Mouse (Mus musculus): ENCODE measurements around the gene Olfr1535.
A peak's percentile ranks its signal among the peaks of the same experiment; 100 is the strongest.

Gene Olfr1535

DNA sequence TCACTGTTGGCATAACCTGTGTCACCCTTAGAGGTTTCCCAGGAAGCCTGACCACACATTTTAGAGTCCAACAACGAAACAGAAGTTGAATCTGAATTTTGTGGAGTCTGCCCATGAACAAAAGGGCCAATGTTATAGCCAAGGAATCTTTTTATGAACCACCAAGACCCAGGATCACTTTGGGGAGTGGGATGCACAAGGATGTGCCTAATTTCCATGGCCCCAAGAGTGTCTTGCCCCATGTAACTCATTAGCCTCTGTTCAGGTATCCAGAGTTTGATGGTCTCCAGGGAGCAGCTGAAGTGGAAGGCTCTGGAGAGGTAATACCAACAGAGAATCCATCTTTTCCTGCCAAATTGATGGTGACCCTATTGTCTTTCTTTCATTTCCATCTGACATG, at the start of gene Olfr1535:
Gene Olfr1535, minus strand, starts transcription at position 101 of the 400 bp plus-strand sequence.
- DNase-seq = no peak

- no peak for DNase-seq
Measured at GRCm38 (mm10) chr13:21591618-21592017, 31.9 kb upstream of the Olfr1535 start.

GRCm38 (mm10) chr13:21581659-21582058, 22.0 kb upstream of the Olfr1535 start, which contains the start of gene Olfr1364:
Olfr1364 (minus strand) TSS chr13:21581759.
- no peak for DNase-seq

DNA sequence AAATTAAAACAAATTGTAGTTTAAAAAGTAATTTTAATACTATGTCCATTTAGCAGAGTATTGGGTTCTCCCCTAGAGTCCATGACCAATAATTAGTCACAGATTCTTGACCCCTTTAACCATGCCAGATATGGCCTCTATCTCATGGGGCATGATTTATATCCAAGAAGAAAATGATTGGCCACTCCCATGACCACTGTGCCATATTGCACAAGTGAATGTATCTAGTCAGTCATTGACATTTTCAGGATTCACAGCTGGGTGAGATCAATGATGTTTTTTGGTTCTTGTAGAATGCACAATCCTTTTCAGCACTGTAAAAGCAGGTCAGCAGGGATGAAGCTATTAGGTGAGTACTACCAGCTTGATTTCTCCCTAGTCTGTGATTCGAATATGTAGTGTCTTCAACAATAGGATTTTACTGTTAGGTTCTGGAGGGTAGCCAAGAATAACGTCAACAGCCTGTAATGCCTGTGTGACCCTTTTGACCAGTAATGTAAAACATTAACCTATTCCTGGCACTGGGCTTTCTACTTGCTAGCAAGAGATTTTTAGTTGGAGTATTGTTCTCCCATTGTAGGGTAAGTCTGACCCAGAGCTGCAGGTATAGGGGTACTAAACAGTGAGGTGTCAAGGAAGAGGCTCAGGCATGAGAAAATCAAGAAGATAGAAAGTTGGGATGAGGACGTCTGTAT, 9.1 kb downstream of the Olfr1535 start:
- no peak for DNase-seq

DNA sequence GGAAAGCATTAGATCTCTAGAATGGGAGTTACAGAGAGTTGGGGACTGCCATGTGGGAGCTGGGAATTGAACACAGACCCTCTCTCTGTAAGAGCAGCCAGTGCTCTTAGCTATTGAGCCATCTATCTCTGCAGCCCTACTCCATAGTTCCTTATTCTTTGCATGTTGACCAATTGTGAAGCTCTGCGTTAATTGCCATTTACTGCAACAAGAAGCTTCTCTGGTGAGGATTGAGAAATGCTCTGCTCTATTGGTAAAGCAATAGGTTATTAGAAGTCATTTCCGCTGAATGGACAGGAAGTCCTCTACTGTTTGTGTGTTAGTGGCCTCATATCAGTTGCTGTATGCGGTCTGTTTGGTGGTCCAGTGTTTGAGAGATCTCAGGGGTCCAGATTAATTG, 10.2 kb downstream of the Olfr1535 start:
- DNase-seq = no peak

- DNase-seq = no peak
Measured at GRCm38 (mm10) chr13:21542708-21543107, 17.0 kb downstream of the Olfr1535 start, which contains the start of gene Olfr1366. Olfr1366 (minus strand) TSS chr13:21542808.

DNA sequence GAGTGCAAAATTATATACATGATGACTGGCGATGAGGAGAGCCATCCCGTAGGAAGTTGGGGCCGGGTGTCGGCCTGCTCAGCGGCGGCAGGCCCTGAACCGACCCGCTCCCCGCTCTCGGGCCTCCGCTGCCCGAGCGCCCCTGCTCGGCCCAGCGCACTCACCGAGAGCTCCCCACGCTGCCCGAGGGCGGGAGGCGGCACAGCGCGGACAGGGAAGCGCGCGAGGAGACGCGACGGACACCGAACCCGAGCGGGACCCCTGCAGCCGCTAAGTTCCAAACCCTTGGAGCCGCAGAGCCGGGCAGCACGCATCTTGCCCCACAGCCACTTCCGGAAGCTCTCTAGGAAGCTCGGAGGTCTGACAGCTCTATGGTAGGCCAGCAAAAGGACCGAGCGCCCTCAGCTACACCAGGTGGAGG, 28.9 kb downstream of the Olfr1535 start, which contains the start of gene Zkscan8:
Gene Zkscan8, minus strand, starts transcription at position 340 of the 421 bp plus-strand sequence.
- peak; percentile 92 to 94 for DNase-seq

DNA sequence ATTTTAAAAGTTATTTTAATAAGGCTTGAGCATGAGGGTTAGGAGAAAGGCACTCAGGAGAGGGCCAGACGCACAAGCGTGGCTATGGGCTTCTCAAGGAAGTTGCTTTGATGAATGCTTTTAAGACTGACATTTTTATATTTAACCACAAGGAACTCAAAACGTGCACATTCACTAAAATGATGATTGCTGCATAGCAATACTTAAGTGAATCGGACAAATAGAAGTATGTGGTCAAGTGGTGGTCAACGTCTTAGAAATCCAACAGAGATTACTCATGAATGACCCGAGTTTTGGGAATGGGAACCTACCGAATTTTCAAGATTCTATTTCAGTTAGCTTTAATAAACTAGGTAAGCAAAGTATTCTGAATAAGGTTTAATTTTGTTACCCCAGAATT, 29.6 kb downstream of the Olfr1535 start:
- DNase-seq = no peak

DNA sequence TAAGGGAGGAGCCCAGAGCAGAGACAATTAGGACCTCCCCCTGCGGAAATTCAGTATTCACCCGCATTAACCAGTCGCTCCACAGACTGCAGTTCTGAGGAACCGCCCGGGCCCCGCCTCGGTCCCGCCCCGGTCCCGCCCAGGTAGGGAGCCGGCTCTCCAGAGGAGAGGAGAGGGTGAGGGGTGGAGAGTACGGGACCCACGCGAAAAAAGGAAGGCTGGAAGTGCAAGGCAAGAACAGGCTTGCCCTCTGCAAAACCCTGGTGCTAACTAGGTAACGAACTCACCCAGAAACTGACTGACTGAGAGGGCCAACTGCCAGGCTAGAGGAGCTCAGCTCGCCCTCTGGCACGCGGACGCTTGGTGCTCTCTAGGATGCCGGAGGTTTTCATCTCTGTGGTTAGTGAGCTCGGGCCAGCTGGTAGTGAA, 53.5 kb downstream of the Olfr1535 start:
- DNase-seq = peak; percentile 89 to 92
